7 mouse cellular contexts compared by ENCODE assay signal in genomic region chr19:23133427-23134094, GRCm38 (mm10). TPM values are rescaled to one million over a fixed set of nuclear protein-coding genes. Genes with fewer than 3 reads are reported as not detected.
A peak's percentile ranks its signal among the peaks of the same experiment; 100 is the strongest.
DNase-seq lines count a peak whose midpoint lies in the region; ATAC-seq and TF ChIP-seq lines count a peak whose summit lies in the region.

No protein-coding gene starts in this region.

- H3K4me2 ChIP-seq in neural tube, embryonic 11.5 days (ENCODE audit: low read depth), result peak overlapping the region; percentile 79; the same call in 1 of the 2 replicates
- H3K4me2 ChIP-seq in hindbrain, embryonic 12.5 days (replicated peaks), result peak overlapping the region; percentile 90; the same call in 1 of the 2 replicates

- no peaks in the 10 kb centered on the region for H3K36me3 ChIP-seq in neural tube, embryonic 11.5 days (ENCODE audit: control insufficient read depth, insufficient read depth, low read length)
- H3K36me3 ChIP-seq in hindbrain, embryonic 12.5 days, result no peaks in the 10 kb centered on the region

- DNase-seq in neural tube, embryonic 11.5 days (ENCODE audit: low spot score), result no peak
- DNase-seq in neural tube, embryonic 10.5 days (ENCODE audit: extremely low spot score, low spot score), result no peak
- peak; percentile 64 for DNase-seq in lung, postnatal 25 days (ENCODE audit: low spot score)
- no peak for DNase-seq in cerebellum, adult 8-10 months

- peak overlapping the region; percentile 36; the same call in 1 of the 2 replicates for H3K4me3 ChIP-seq in neural tube, embryonic 11.5 days (ENCODE audit: low read depth, low read length)
- H3K4me3 ChIP-seq in cortical plate, adult 2 months (ENCODE audit: insufficient read depth, low read length), result peak overlapping the region; percentile 30; the same call in 1 of the 2 replicates
- H3K4me3 ChIP-seq in hindbrain, embryonic 12.5 days, result peak overlapping the region; percentile 41

- no peak for TF ChIP-seq POLR2A in cortical plate, adult 2 months (IDR thresholded peaks at IDR 0.05; ENCODE audit: extremely low read depth, insufficient read depth, low read length)

- H3K9me3 ChIP-seq in neural tube, embryonic 11.5 days (ENCODE audit: control insufficient read depth, low read length), result no peaks in the 10 kb centered on the region
- H3K9me3 ChIP-seq in hindbrain, embryonic 12.5 days (replicated peaks), result no peaks in the 10 kb centered on the region

- H3K4me1 ChIP-seq in neural tube, embryonic 11.5 days (ENCODE audit: control insufficient read depth, insufficient read depth, low read length), result peaks cover 20% of the 10 kb centered on the region
- peaks cover 6% of the 10 kb centered on the region; the same call in 1 of the 2 replicates for H3K4me1 ChIP-seq in cortical plate, adult 2 months (ENCODE audit: control insufficient read depth, insufficient read depth, low read length)
- H3K4me1 ChIP-seq in hindbrain, embryonic 12.5 days, result peaks cover 31% of the 10 kb centered on the region

- peaks cover 26% of the 10 kb centered on the region for H3K27me3 ChIP-seq in neural tube, embryonic 11.5 days (ENCODE audit: control insufficient read depth, insufficient read depth, low read length)
- peaks cover 67% of the 10 kb centered on the region for H3K27me3 ChIP-seq in hindbrain, embryonic 12.5 days

- H3K27ac ChIP-seq in neural tube, embryonic 11.5 days (ENCODE audit: low read depth, low read length), result no peak overlapping the region
- peak overlapping the region; percentile 99 for H3K27ac ChIP-seq in cortical plate, adult 2 months (ENCODE audit: insufficient read depth, low read length)
- H3K27ac ChIP-seq in hindbrain, embryonic 12.5 days, result no peak overlapping the region

- H3K9ac ChIP-seq in neural tube, embryonic 11.5 days (ENCODE audit: low read length), result no peak overlapping the region
- H3K9ac ChIP-seq in hindbrain, embryonic 12.5 days, result no peak overlapping the region

- WGBS in neural tube, embryonic 11.5 days, result 3% methylated on average over 9 of the region's 9 CpGs
- 6% methylated on average over 9 of the region's 9 CpGs for WGBS in hindbrain, embryonic 12.5 days

- TF ChIP-seq CTCF in cortical plate, adult 2 months (IDR thresholded peaks at IDR 0.05; ENCODE audit: extremely low read depth, insufficient read depth, low read length), result no peak

- no peak for ATAC-seq in neural tube, embryonic 11.5 days (ENCODE audit: insufficient read depth, low FRiP score, low TSS enrichment)
- no peak for ATAC-seq in hindbrain, embryonic 12.5 days (ENCODE audit: low FRiP score)
- ATAC-seq in erythroid progenitor cell, adult 5-6 weeks (replicated peaks; ENCODE audit: low FRiP score, poor library complexity, severe bottlenecking), result no peak; the same call in 1 of the 2 replicates

RNA-seq across cellular contexts. Expression of gene Klf9, which starts 7.5 kb away (rescaled TPM):
- polyA plus RNA-seq in neural tube, embryonic 11.5 days (2014; fragmentation: Nextera tagmentation; extraction: Ambion mirVana), result 0.73 and 1.4 TPM in 2 replicates
- polyA plus RNA-seq in cortical plate, adult 2 months (2012; rRNA removed), result 112 and 121 TPM in 2 replicates
- 1.6 and 2.1 TPM in 2 replicates for polyA plus RNA-seq in hindbrain, embryonic 12.5 days (2016; fragmentation: Nextera tagmentation; extraction: Ambion mirVana)
- 1.1 and 2.9 TPM in 2 replicates for total RNA-seq in erythroid progenitor cell, adult 5-6 weeks (2015; ENCODE audit: low replicate concordance)
- total RNA-seq in erythroid progenitor cell, adult 5-6 weeks (2017; ENCODE audit: low replicate concordance), result 4.2 and 4.5 TPM in 2 replicates

Comparison
In these comparisons a context has a peak if more than half of its experiments do, and no peak if none do; other contexts are left out.
1. RNA of gene Klf9, which starts 7.5 kb away (polyA plus RNA-seq): 112 to 121 TPM in cortical plate, adult 2 months; 1.6 to 2.1 TPM in hindbrain, embryonic 12.5 days and 0.73 to 1.4 TPM in neural tube, embryonic 11.5 days; every median in the first group is over 10 times any median in the second.
2. Peak in every context shown above with its lines, with median percentiles within 50 percentile points of each other: H3K4me3 ChIP-seq.